Mouse (Mus musculus) heart, embryonic 12.5 days (tissue): ENCODE results near the gene Exoc3. TPM values are rescaled to one million over a fixed set of nuclear protein-coding genes. Genes with fewer than 3 reads are reported as not detected.

Experiments
- ATAC-seq: fragments of 200-750 bp; cut with Nextera tagmentation; 2 replicates; pipeline ENCODE4 v1.8.0; 2017; ENCODE audit warnings: moderate TSS enrichment, moderate library complexity; ENCODE audit not compliant: insufficient number of reproducible peaks, low FRiP score
- H3K27ac ChIP-seq: fragments of 300-500 bp; sonication (generic); 2 replicates; pipeline ENCODE4 v1.5.1; 2016; ENCODE audit warnings: mild to moderate bottlenecking, moderate library complexity; ENCODE audit not compliant: poor library complexity, severe bottlenecking
- H3K27me3 ChIP-seq: fragments of 300-500 bp; sonication (generic); replicated peaks from 2 replicates; pipeline ENCODE4 v1.6.1; 2016; ENCODE audit warnings: mild to moderate bottlenecking, moderate library complexity
- H3K36me3 ChIP-seq: fragments of 300-500 bp; sonication (generic); 2 replicates; pipeline ENCODE4 v1.6.1; 2016; ENCODE audit warnings: mild to moderate bottlenecking, moderate library complexity
- H3K4me1 ChIP-seq: fragments of 300-500 bp; sonication (generic); replicated peaks from 2 replicates; pipeline ENCODE4 v1.6.1; 2016; ENCODE audit warnings: mild to moderate bottlenecking
- H3K4me2 ChIP-seq: fragments of 300-500 bp; sonication (generic); 2 replicates; pipeline ENCODE4 v1.6.1; 2016; ENCODE audit warnings: mild to moderate bottlenecking, moderate library complexity
- H3K4me3 ChIP-seq: fragments of 300-500 bp; sonication (generic); 2 replicates; pipeline ENCODE4 v1.5.1; 2016; ENCODE audit warnings: mild to moderate bottlenecking
- H3K9ac ChIP-seq: fragments of 300-500 bp; sonication (generic); 2 replicates; pipeline ENCODE4 v1.6.1; 2016; ENCODE audit warnings: mild to moderate bottlenecking, moderate library complexity
- H3K9me3 ChIP-seq: fragments of 300-500 bp; sonication (generic); replicated peaks from 2 replicates; pipeline ENCODE4 v1.6.1; 2016; ENCODE audit warnings: mild to moderate bottlenecking, moderate library complexity
- WGBS: fragments of 180-500 bp; shearing (Covaris S2); methylation state at CpG from one replicate; pipeline ENCODE4 v1.1.7; 2016; 5-methylcytosine and 5-hydroxymethylcytosine counted together
- polyA plus RNA-seq: library from polyadenylated mRNA; unstranded; fragments of >200 nt; fragmentation: Nextera tagmentation; extraction: Ambion mirVana; gene quantifications from 2 replicates; pipeline ENCODE4 v1.2.1, GENCODE M21; 2016

Exoc3 gene
- polyA plus RNA-seq = 50.4 and 51.0 TPM in 2 replicates

- Histone ChIP-seq H3K9me3 (no peaks in the 10 kb centered on the region), H3K9ac (peak within 1 kb of the TSS; percentile 80), H3K4me2 (peak within 1 kb of the TSS; percentile 82), H3K36me3 (peaks cover 24% of the 10 kb centered on the region), H3K27me3 (peaks cover 13% of the 10 kb centered on the region; the same call in 1 of the 2 replicates), H3K27ac (peak within 1 kb of the TSS; percentile 89), H3K4me1 (peaks cover 13% of the 10 kb centered on the region), H3K4me3 (peak within 1 kb of the TSS; percentile 76)
- WGBS = under 1% methylated on average over 39 of the region's 39 CpGs
- peak; percentile 95 for ATAC-seq
Observed at GRCm38 (mm10) chr13:74208317-74208985, at the start of gene Exoc3. TSS of gene Exoc3 (minus strand) at chr13:74208732.

GRCm38 (mm10) chr13:74246494-74246893 lies 38.0 kb upstream of the Exoc3 start:
- no peak overlapping the region for H3K9ac ChIP-seq
- ATAC-seq = no peak
- no peak overlapping the region for H3K27ac ChIP-seq
- 0 out of 2 replicates have a peak, but pooled peaks cover 5% of the 10 kb centered on the region for H3K27me3 ChIP-seq
- no peaks in the 10 kb centered on the region for H3K36me3 ChIP-seq
- H3K4me2 ChIP-seq = no peak overlapping the region
- H3K9me3 ChIP-seq = no peaks in the 10 kb centered on the region
- no peak overlapping the region for H3K4me3 ChIP-seq
- peaks cover 18% of the 10 kb centered on the region for H3K4me1 ChIP-seq

GRCm38 (mm10) chr13:74245899-74246231 lies 37.3 kb upstream of the Exoc3 start:
- H3K9me3 ChIP-seq = no peaks in the 10 kb centered on the region
- ATAC-seq = no peak; the same call in 1 of the 2 replicates
- peak overlapping the region; percentile 18; the same call in 1 of the 2 replicates for H3K4me3 ChIP-seq
- H3K27me3 ChIP-seq = 0 out of 2 replicates have a peak, but pooled peaks cover 5% of the 10 kb centered on the region
- peaks cover 18% of the 10 kb centered on the region for H3K4me1 ChIP-seq
- H3K9ac ChIP-seq = 0 out of 2 replicates have a peak overlapping the region, but pooled peaks have one; percentile 34
- H3K4me2 ChIP-seq = peak overlapping the region; percentile 59
- 57% methylated on average over 4 of the region's 4 CpGs for WGBS
- H3K36me3 ChIP-seq = no peaks in the 10 kb centered on the region
- H3K27ac ChIP-seq = no peak overlapping the region

GRCm38 (mm10) chr13:74245214-74245898 lies 36.8 kb upstream of the Exoc3 start:
- WGBS = 26% methylated on average over 17 of the region's 17 CpGs
- Histone ChIP-seq H3K27me3 (0 out of 2 replicates have a peak, but pooled peaks cover 5% of the 10 kb centered on the region), H3K9me3 (no peaks in the 10 kb centered on the region), H3K36me3 (no peaks in the 10 kb centered on the region), H3K4me2 (peak overlapping the region; percentile 59), H3K27ac (no peak overlapping the region), H3K4me1 (peaks cover 18% of the 10 kb centered on the region), H3K9ac (0 out of 2 replicates have a peak overlapping the region, but pooled peaks have one; percentile 34), H3K4me3 (peak overlapping the region; percentile 18)
- ATAC-seq = peak; percentile 81

GRCm38 (mm10) chr13:74237574-74237973 lies 29.0 kb upstream of the Exoc3 start:
- no peaks in the 10 kb centered on the region for H3K27me3 ChIP-seq
- WGBS = 66% methylated on average over 7 of the region's 7 CpGs
- no peak overlapping the region for H3K9ac ChIP-seq
- H3K4me2 ChIP-seq = no peak overlapping the region
- H3K4me3 ChIP-seq = no peak overlapping the region
- no peak for ATAC-seq
- H3K9me3 ChIP-seq = no peaks in the 10 kb centered on the region
- no peaks in the 10 kb centered on the region for H3K4me1 ChIP-seq
- H3K36me3 ChIP-seq = no peaks in the 10 kb centered on the region
- no peak overlapping the region for H3K27ac ChIP-seq

- Histone ChIP-seq H3K4me1 (no peaks in the 10 kb centered on the region), H3K9me3 (no peaks in the 10 kb centered on the region), H3K27ac (no peak overlapping the region), H3K27me3 (no peaks in the 10 kb centered on the region), H3K4me3 (no peak overlapping the region), H3K36me3 (no peaks in the 10 kb centered on the region), H3K9ac (no peak overlapping the region), H3K4me2 (no peak overlapping the region)
- no peak for ATAC-seq
- 39% methylated on average over 1 of the region's 1 CpGs for WGBS
Observed at GRCm38 (mm10) chr13:74220659-74221058, 12.1 kb upstream of the Exoc3 start.

GRCm38 (mm10) chr13:74218441-74218840 lies 9.9 kb upstream of the Exoc3 start:
- 65% methylated on average over 3 of the region's 3 CpGs for WGBS
- no peaks in the 10 kb centered on the region for H3K4me1 ChIP-seq
- H3K4me3 ChIP-seq = no peak overlapping the region
- ATAC-seq = no peak
- H3K27ac ChIP-seq = no peak overlapping the region
- H3K4me2 ChIP-seq = no peak overlapping the region
- H3K27me3 ChIP-seq = peaks cover 18% of the 10 kb centered on the region; the same call in 1 of the 2 replicates
- no peaks in the 10 kb centered on the region for H3K9me3 ChIP-seq
- H3K9ac ChIP-seq = no peak overlapping the region
- no peaks in the 10 kb centered on the region for H3K36me3 ChIP-seq

- peak overlapping the region; percentile 82 for H3K4me2 ChIP-seq
- H3K36me3 ChIP-seq = peaks cover 19% of the 10 kb centered on the region
- H3K27me3 ChIP-seq = peaks cover 16% of the 10 kb centered on the region; the same call in 1 of the 2 replicates
- no peaks in the 10 kb centered on the region for H3K9me3 ChIP-seq
- peak overlapping the region; percentile 76 for H3K4me3 ChIP-seq
- H3K9ac ChIP-seq = peak overlapping the region; percentile 80
- peak overlapping the region; percentile 89 for H3K27ac ChIP-seq
- H3K4me1 ChIP-seq = peaks cover 13% of the 10 kb centered on the region
- peak; percentile 25; the same call in 1 of the 2 replicates for ATAC-seq
- 14% methylated on average over 12 of the region's 12 CpGs for WGBS
Observed at GRCm38 (mm10) chr13:74208986-74209345, 434 bp upstream of the Exoc3 start.

- H3K36me3 ChIP-seq = peaks cover 42% of the 10 kb centered on the region
- H3K27me3 ChIP-seq = no peaks in the 10 kb centered on the region
- no peaks in the 10 kb centered on the region for H3K9me3 ChIP-seq
- no peaks in the 10 kb centered on the region for H3K4me1 ChIP-seq
- H3K4me3 ChIP-seq = no peak overlapping the region
- no peak overlapping the region for H3K27ac ChIP-seq
- no peak for ATAC-seq
- H3K9ac ChIP-seq = no peak overlapping the region
- no peak overlapping the region for H3K4me2 ChIP-seq
- 72% methylated on average over 3 of the region's 3 CpGs for WGBS
Observed at GRCm38 (mm10) chr13:74196451-74196850, 12.1 kb downstream of the Exoc3 start.

GRCm38 (mm10) chr13:74192613-74193012 lies 15.9 kb downstream of the Exoc3 start:
- Histone ChIP-seq H3K27ac (no peak overlapping the region), H3K4me1 (0 out of 2 replicates have a peak, but pooled peaks cover 6% of the 10 kb centered on the region), H3K9ac (no peak overlapping the region), H3K27me3 (no peaks in the 10 kb centered on the region), H3K4me2 (no peak overlapping the region), H3K9me3 (no peaks in the 10 kb centered on the region), H3K4me3 (no peak overlapping the region), H3K36me3 (peaks cover 58% of the 10 kb centered on the region)
- 82% methylated on average over 6 of the region's 6 CpGs for WGBS
- ATAC-seq = no peak

- no peaks in the 10 kb centered on the region for H3K4me1 ChIP-seq
- WGBS = 87% methylated on average over 5 of the region's 5 CpGs
- H3K27me3 ChIP-seq = no peaks in the 10 kb centered on the region
- no peak overlapping the region for H3K9ac ChIP-seq
- ATAC-seq = no peak
- H3K9me3 ChIP-seq = no peaks in the 10 kb centered on the region
- no peak overlapping the region for H3K27ac ChIP-seq
- no peak overlapping the region for H3K4me2 ChIP-seq
- peaks cover 66% of the 10 kb centered on the region for H3K36me3 ChIP-seq
- no peak overlapping the region for H3K4me3 ChIP-seq
Observed at GRCm38 (mm10) chr13:74183011-74183695, 25.4 kb downstream of the Exoc3 start.
